Mouse (Mus musculus) ES-Bruce4 (cell line): ENCODE data around the gene Fto.

Source experiments
- CTCF ChIP-seq: IDR thresholded peaks from one replicate; pipeline ENCODE4 v1.8.1; 2011; ENCODE audit warnings: low read depth, low read length
- EP300 ChIP-seq: IDR thresholded peaks from 2 replicates; pipeline ENCODE4 v1.6.1; 2011; ENCODE audit warnings: low read depth, low read length; ENCODE audit not compliant: insufficient read depth
- POLR2A ChIP-seq: IDR thresholded peaks from one replicate; pipeline ENCODE4 v1.8.1; 2011; ENCODE audit warnings: low read length; ENCODE audit not compliant: insufficient read depth

DNA sequence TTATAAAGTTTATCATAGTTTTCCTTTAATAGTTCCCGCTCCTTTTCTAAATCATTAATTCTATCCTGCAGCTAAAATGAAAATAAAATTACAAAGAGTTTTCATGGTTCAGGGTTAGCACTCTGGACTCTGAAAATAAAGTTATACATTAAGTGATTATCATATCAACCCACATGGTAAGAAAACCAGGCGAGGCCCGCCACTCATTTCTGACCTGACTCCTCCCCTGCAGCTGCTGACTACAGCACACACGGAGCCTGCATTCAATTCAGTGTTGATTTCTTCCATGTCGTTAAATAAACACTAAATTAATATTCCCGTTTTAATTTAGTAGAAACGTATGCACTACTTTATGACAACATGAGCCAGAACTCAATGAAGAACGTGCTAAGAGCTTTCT lies 27.1 kb upstream of the Fto start:
- TF ChIP-seq POLR2A (no peak), CTCF (no peak), EP300 (no peak)
